Mouse (Mus musculus): ENCODE results near the gene Rhbdl2. TPM values are rescaled to one million over a fixed set of nuclear protein-coding genes. Genes with fewer than 3 reads are reported as not detected.

The Rhbdl2 gene
- polyA plus RNA-seq, 2 experiments = not detected

GRCm38 (mm10) chr4:123793136-123793535 lies 5.5 kb downstream of the Rhbdl2 start:
- no peak for TF ChIP-seq CTCF (IDR thresholded peaks at IDR 0.05; ENCODE audit: low read depth)
- TF ChIP-seq EP300 (IDR thresholded peaks at IDR 0.05; ENCODE audit: low read depth) = no peak
- ATAC-seq (ENCODE audit: insufficient read depth) = no peak
- WGBS (ENCODE audit: insufficient replicate concordance) = 75% methylated on average over 6 of the region's 6 CpGs

GRCm38 (mm10) chr4:123795057-123795456 lies 7.4 kb downstream of the Rhbdl2 start:
- Histone ChIP-seq H3K9ac (replicated peaks) (no peak overlapping the region), H3K27ac (no peak overlapping the region), H3K36me3 (replicated peaks; ENCODE audit: control insufficient read depth, insufficient read depth, low read depth) (no peaks in the 10 kb centered on the region), H3K9me3 (ENCODE audit: control insufficient read depth, low read length) (no peaks in the 10 kb centered on the region), H3K4me3 (ENCODE audit: insufficient read depth in 1 of 2, low read depth in 2 of 2, low read length in 2 of 2) (no peak overlapping the region), H3K4me2 (ENCODE audit: low read depth) (no peak overlapping the region), H3K4me1 (replicated peaks; ENCODE audit: control insufficient read depth in 2 of 2, insufficient read depth in 2 of 2, low read length in 1 of 2) (0 out of 4 replicates have a peak, but pooled peaks cover 0 to 1% of the 10 kb centered on the region in 2 experiments), H3K27me3 (ENCODE audit: control insufficient read depth, insufficient read depth, low read length) (no peaks in the 10 kb centered on the region)
- ATAC-seq (ENCODE audit: insufficient read depth) (no peak), DNase-seq (ENCODE audit: low read depth in 3 of 3, low spot score in 3 of 3) (no peak)
- 46% methylated on average over 2 of the region's 2 CpGs for WGBS (ENCODE audit: insufficient replicate concordance)
- TF ChIP-seq EP300 (IDR thresholded peaks at IDR 0.05; ENCODE audit: low read depth) (no peak), CTCF (IDR thresholded peaks at IDR 0.05; ENCODE audit: low read depth) (no peak)

More at GRCm38 (mm10) chr4:123793136-123793535, 5.5 kb downstream of the Rhbdl2 start:
- no peak for DNase-seq (ENCODE audit: low read depth in 3 of 3, low spot score in 3 of 3)
- Histone ChIP-seq H3K9ac (replicated peaks) (no peak overlapping the region), H3K27me3 (ENCODE audit: control insufficient read depth, insufficient read depth, low read length) (no peaks in the 10 kb centered on the region), H3K9me3 (ENCODE audit: control insufficient read depth, low read length) (no peaks in the 10 kb centered on the region), H3K4me2 (ENCODE audit: low read depth) (no peak overlapping the region), H3K4me3 (ENCODE audit: insufficient read depth in 1 of 2, low read depth in 2 of 2, low read length in 2 of 2) (no peak overlapping the region), H3K36me3 (replicated peaks; ENCODE audit: control insufficient read depth, insufficient read depth, low read depth) (no peaks in the 10 kb centered on the region), H3K4me1 (replicated peaks; ENCODE audit: control insufficient read depth in 2 of 2, insufficient read depth in 2 of 2, low read length in 1 of 2) (0 out of 4 replicates have a peak, but pooled peaks cover 0 to 1% of the 10 kb centered on the region in 2 experiments), H3K27ac (no peak overlapping the region)

DNA sequence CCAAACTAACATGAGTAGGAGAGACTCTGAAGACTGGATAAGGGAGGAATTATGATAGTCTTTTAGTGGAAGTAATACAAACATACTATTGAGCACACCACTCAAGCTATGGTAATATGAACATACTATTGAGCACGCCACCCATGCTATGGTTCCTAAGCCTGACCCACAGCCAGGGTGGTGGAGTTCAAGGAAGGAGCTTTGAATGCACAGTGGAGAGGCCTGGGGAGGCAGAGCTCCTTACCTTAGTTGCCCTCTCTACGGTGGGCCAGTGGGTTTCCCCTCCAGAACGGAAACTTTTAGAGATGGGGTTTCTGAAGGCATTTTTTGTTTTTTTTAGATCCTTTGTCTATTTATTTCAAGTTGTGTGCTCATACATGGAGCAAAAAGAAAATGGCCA lies 9.7 kb downstream of the Rhbdl2 start:
- H3K27me3 ChIP-seq (ENCODE audit: control insufficient read depth, insufficient read depth, low read length) = no peaks in the 10 kb centered on the region
- no peak overlapping the region for H3K27ac ChIP-seq
- ATAC-seq (ENCODE audit: insufficient read depth) = no peak
- WGBS (ENCODE audit: insufficient replicate concordance) = 66% methylated on average over 3 of the region's 3 CpGs
- no peaks in the 10 kb centered on the region for H3K4me1 ChIP-seq (replicated peaks; ENCODE audit: control insufficient read depth in 2 of 2, insufficient read depth in 2 of 2, low read length in 1 of 2)
- H3K4me2 ChIP-seq (ENCODE audit: low read depth) = no peak overlapping the region
- H3K36me3 ChIP-seq (replicated peaks; ENCODE audit: control insufficient read depth, insufficient read depth, low read depth) = no peaks in the 10 kb centered on the region
- H3K4me3 ChIP-seq (ENCODE audit: insufficient read depth in 1 of 2, low read depth in 2 of 2, low read length in 2 of 2) = no peak overlapping the region
- TF ChIP-seq CTCF (IDR thresholded peaks at IDR 0.05; ENCODE audit: low read depth) = no peak
- TF ChIP-seq EP300 (IDR thresholded peaks at IDR 0.05; ENCODE audit: low read depth) = no peak
- H3K9me3 ChIP-seq (ENCODE audit: control insufficient read depth, low read length) = no peaks in the 10 kb centered on the region
- no peak overlapping the region for H3K9ac ChIP-seq (replicated peaks)
- no peak for DNase-seq (ENCODE audit: low read depth in 3 of 3, low spot score in 3 of 3)

- no peak for ATAC-seq (ENCODE audit: insufficient read depth)
- H3K27ac ChIP-seq = no peak overlapping the region
- no peak overlapping the region for H3K9ac ChIP-seq (replicated peaks)
- H3K36me3 ChIP-seq (replicated peaks; ENCODE audit: control insufficient read depth, insufficient read depth, low read depth) = no peaks in the 10 kb centered on the region
- no peaks in the 10 kb centered on the region for H3K4me1 ChIP-seq (replicated peaks; ENCODE audit: control insufficient read depth in 2 of 2, insufficient read depth in 2 of 2, low read length in 1 of 2)
- DNase-seq (ENCODE audit: low read depth in 3 of 3, low spot score in 3 of 3) = no peak
- H3K4me3 ChIP-seq (ENCODE audit: insufficient read depth in 1 of 2, low read depth in 2 of 2, low read length in 2 of 2) = no peak overlapping the region
- no peaks in the 10 kb centered on the region for H3K9me3 ChIP-seq (ENCODE audit: control insufficient read depth, low read length)
- H3K27me3 ChIP-seq (ENCODE audit: control insufficient read depth, insufficient read depth, low read length) = no peaks in the 10 kb centered on the region
- TF ChIP-seq EP300 (IDR thresholded peaks at IDR 0.05; ENCODE audit: low read depth) (no peak), CTCF (IDR thresholded peaks at IDR 0.05; ENCODE audit: low read depth) (no peak)
- H3K4me2 ChIP-seq (ENCODE audit: low read depth) = no peak overlapping the region
- 55% methylated on average over 7 of the region's 7 CpGs for WGBS (ENCODE audit: insufficient replicate concordance)
Observed at GRCm38 (mm10) chr4:123797856-123798255, 10.2 kb downstream of the Rhbdl2 start.

- WGBS (ENCODE audit: insufficient replicate concordance) = 48% methylated on average over 6 of the region's 6 CpGs
- no peak overlapping the region for H3K9ac ChIP-seq (replicated peaks)
- no peak overlapping the region for H3K27ac ChIP-seq
- ATAC-seq (ENCODE audit: insufficient read depth) (no peak), DNase-seq (ENCODE audit: low read depth in 3 of 3, low spot score in 3 of 3) (no peak)
- no peaks in the 10 kb centered on the region for H3K9me3 ChIP-seq (ENCODE audit: control insufficient read depth, low read length)
- no peak overlapping the region for H3K4me2 ChIP-seq (ENCODE audit: low read depth)
- no peak overlapping the region for H3K4me3 ChIP-seq (ENCODE audit: insufficient read depth in 1 of 2, low read depth in 2 of 2, low read length in 2 of 2)
- H3K27me3 ChIP-seq (ENCODE audit: control insufficient read depth, insufficient read depth, low read length) = no peaks in the 10 kb centered on the region
- H3K4me1 ChIP-seq (replicated peaks; ENCODE audit: control insufficient read depth in 2 of 2, insufficient read depth in 2 of 2, low read length in 1 of 2) = no peaks in the 10 kb centered on the region
- H3K36me3 ChIP-seq (replicated peaks; ENCODE audit: control insufficient read depth, insufficient read depth, low read depth) = no peaks in the 10 kb centered on the region
- TF ChIP-seq EP300 (IDR thresholded peaks at IDR 0.05; ENCODE audit: low read depth) (no peak), CTCF (IDR thresholded peaks at IDR 0.05; ENCODE audit: low read depth) (no peak)
Observed at GRCm38 (mm10) chr4:123803642-123804041, 16.0 kb downstream of the Rhbdl2 start.
